Mouse (Mus musculus) cortical plate, adult 2 months (tissue): ENCODE results near the gene Nfxl1. TPM values are rescaled to one million over a fixed set of nuclear protein-coding genes. Genes with fewer than 3 reads are reported as not detected.
"Not testable (repeated sequence)": the region's sequence is repeated elsewhere in the genome, so short reads cannot be mapped to it uniquely, and the experiment has no call there.

Source experiments
- H3K27ac ChIP-seq: fragments of 200-500 bp; 2 replicates; pipeline ENCODE4 v1.5.1; 2012; ENCODE audit warnings: low read length, control low read depth, inconsistent platforms; ENCODE audit not compliant: insufficient read depth
- H3K4me1 ChIP-seq: fragments of 200-500 bp; 2 replicates; pipeline ENCODE4 v1.6.1; 2011; ENCODE audit warnings: low read length; ENCODE audit not compliant: control insufficient read depth, insufficient read depth
- H3K4me3 ChIP-seq: fragments of 200-500 bp; 2 replicates; pipeline ENCODE4 v1.5.1; 2011; ENCODE audit warnings: mild to moderate bottlenecking, low read length, control low read depth; ENCODE audit not compliant: insufficient read depth
- CTCF ChIP-seq: fragments of 200-500 bp; IDR thresholded peaks from 2 replicates; pipeline ENCODE4 v1.5.1; 2011; ENCODE audit warnings: mild to moderate bottlenecking, control low read depth, low read length; ENCODE audit not compliant: insufficient read depth; ENCODE audit errors: extremely low read depth
- POLR2A ChIP-seq: fragments of 200-500 bp; IDR thresholded peaks from 2 replicates; pipeline ENCODE4 v1.6.1; 2011; ENCODE audit warnings: mild to moderate bottlenecking, low read length, control low read depth; ENCODE audit not compliant: insufficient read depth; ENCODE audit errors: extremely low read depth
- polyA plus RNA-seq: library from polyadenylated mRNA; depleted of rRNA; stranded (reverse); fragments of >200 nt; gene quantifications from 2 replicates; pipeline ENCODE4 v1.2.3, GENCODE M21; 2012; rRNA removed

Gene Nfxl1
- 7.5 and 7.7 TPM in 2 replicates for polyA plus RNA-seq

DNA sequence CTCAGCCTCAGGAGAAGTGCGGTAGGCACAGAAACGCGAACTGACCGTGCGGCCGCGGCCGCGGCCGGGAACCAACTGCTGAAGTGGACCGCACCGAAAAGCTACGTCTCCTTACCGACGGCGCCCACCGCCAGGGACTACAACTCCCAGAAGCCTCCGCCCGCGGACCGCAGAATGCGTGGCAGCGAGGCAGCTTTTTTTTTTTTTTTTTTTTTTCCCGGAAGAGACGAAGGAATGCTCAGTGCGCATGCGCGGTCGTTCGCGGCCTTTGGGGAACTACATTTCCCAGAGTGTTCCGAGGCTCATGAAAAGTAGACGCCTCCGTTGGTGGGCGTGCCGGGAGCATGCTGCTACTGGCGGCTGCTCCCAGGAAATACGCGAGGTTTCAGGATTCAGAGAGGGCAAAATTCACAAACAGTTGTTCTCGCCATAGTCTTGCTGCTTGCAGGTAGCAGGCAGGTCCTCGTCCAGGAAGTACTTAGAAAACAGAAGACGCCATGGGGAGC is at the start of gene Nfxl1:
Gene Nfxl1 (minus strand): TSS at position 141 of the 506 bp plus-strand sequence.
- TF ChIP-seq CTCF: no peak
- TF ChIP-seq POLR2A: peak; percentile 80
- Histone ChIP-seq H3K27ac (no peak within 1 kb of the TSS), H3K4me3 (peak within 1 kb of the TSS; percentile 59), H3K4me1 (peaks cover 2% of the 10 kb centered on the region; the same call in 1 of the 2 replicates)

DNA sequence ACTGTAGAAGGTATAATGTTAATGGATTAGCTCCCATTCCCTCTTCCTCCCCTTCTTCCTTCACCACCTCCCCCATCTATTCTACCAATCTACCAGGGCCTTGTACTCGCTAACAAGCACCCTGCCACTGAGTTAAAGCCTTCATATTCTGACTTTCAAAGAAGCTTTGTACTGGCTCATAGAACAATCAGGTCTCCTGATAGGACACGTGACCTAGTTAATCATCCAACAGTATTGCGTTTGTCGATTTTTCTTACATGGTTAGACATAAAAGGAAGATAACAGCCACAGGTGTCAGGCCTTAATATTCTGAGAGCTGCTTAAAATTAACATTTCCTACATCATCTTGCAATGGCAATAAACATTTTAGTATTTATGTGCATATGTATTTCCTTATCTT is 43.7 kb upstream of the Nfxl1 start:
- TF ChIP-seq CTCF: no peak
- TF ChIP-seq POLR2A: no peak
- no peak overlapping the region for H3K27ac ChIP-seq
- H3K4me1 ChIP-seq: no peaks in the 10 kb centered on the region
- no peak overlapping the region for H3K4me3 ChIP-seq

DNA sequence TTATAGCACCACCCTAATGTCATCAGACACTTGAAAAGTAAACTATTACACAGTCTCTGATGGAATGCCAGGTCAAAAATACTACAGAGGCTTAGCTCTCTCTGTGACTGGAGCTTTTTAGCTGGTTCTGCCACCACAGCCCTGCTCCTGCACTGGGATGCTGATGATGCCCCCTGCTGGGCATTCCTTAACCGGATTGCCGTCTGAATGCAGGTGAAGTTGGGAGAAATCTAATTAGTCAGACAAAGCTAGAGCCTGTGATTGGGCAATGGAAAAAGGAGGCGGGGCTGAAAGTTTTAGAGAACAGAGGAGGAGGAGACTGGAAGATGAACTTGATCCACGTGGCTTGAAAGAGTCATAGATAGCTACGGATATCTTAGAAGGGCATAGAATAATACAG is 41.5 kb upstream of the Nfxl1 start:
- no peak overlapping the region for H3K4me3 ChIP-seq

DNA sequence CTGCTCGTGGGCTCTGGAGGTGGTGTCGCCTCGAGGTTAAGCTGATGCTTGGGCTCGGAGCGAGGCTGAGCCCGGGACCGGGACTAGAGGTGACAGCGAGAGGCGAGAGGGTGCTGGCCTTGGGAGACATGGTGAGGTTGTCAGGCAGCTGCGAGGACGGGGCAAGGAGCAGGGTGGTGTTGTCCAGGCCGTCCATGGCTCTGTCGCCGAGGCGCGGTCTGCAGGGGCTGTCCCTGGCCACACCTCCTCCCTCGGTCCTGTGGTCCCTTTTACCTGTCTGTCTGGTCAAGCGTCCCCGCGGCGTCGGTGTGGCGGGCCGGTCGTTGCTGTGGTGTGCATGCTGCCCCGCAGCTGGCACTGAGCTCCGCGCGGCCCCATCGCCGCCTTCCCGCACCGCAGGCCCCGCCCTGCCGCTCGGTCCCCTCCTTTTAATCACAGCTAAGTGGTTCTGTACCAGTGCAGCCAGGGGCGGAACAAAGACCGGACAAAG is 27.8 kb upstream of the Nfxl1 start, which contains the start of gene Gm5868:
Gene Gm5868 (minus strand): TSS at position 360 of the 490 bp plus-strand sequence.
- Histone ChIP-seq H3K4me1 (peaks cover 2% of the 10 kb centered on the region; the same call in 1 of the 2 replicates), H3K27ac (no peak within 1 kb of the TSS), H3K4me3 (no peak within 1 kb of the TSS)
- TF ChIP-seq CTCF: no peak
- no peak for TF ChIP-seq POLR2A

More for the DNA sequence above, 41.5 kb upstream of the Nfxl1 start:
- Histone ChIP-seq H3K4me1 (no peaks in the 10 kb centered on the region), H3K27ac (no peak overlapping the region)
- TF ChIP-seq POLR2A (no peak), CTCF (0 out of 2 replicates have a peak, but pooled peaks have one; percentile 30)

DNA sequence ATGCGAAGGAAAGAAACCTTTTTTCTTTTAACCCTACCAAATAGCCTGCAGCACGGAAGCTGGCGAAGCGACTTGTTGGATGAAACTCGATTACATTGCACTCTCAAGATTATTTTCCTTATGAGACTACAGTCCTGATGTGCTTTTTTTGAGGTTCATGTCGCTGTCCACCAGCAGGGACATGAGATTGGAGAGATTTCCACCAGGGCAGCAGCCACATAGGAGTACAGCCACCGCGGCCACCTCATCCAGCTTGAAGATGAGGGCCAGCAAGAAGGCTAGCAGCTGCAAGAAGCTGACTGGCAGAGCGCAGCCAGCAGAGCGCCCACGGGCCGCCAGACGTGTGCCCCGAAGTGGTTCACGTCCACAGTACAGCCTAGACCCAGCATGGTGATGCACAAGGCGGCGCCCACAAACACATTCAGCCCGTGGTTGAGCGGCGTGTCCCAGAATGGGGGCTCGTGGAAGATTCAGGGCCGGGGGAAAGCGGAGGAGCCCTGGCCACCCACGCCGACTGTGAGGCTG is 27.2 kb upstream of the Nfxl1 start:
- H3K27ac ChIP-seq, H3K4me1 ChIP-seq, H3K4me3 ChIP-seq: not testable (repeated sequence)

DNA sequence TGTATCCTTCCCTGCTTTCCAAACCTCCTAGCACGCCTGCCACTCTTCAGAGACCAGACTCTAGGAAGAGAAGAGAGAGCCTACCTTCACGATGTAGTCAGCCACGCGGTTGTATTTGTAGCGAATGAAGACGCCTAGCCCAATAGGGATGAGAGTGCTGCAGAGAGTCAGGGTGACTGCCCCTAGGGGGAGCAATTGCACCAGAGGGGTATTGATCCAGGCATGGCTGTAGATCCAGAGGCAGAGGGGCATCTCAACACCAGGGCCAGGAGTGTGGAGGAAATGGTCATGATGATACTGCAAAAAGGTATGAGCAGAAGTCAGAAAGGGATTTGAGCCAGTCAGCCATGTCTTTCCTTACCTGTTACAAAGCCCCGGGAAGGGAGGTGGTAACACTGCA is 26.6 kb upstream of the Nfxl1 start:
- H3K4me1 ChIP-seq, H3K4me3 ChIP-seq, H3K27ac ChIP-seq: not testable (repeated sequence)
- 0 out of 2 replicates have a peak, but pooled peaks have one; percentile 6 for TF ChIP-seq CTCF

DNA sequence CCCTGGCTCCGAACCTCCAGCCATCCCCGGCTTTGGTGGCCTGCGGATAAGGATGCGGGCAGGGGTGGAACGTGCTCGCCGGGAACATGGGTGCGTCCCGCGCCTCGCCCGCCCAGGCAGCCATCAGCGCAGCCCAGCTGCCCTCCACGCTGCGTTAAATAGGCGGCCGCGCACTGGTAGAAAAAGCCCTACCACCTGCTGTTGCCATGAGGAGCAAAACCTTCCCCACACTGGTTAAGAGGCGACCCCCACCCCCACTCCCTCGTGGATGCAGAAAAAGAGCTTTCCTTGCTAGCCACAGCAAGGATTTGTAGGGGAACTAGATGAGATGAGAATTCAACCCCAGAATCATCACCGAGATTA is 21.5 kb upstream of the Nfxl1 start, which contains the start of gene Zar1:
Gene Zar1 (minus strand): TSS at position 285 of the 363 bp plus-strand sequence.
- H3K4me1 ChIP-seq, H3K4me3 ChIP-seq, H3K27ac ChIP-seq: not testable (repeated sequence)

DNA sequence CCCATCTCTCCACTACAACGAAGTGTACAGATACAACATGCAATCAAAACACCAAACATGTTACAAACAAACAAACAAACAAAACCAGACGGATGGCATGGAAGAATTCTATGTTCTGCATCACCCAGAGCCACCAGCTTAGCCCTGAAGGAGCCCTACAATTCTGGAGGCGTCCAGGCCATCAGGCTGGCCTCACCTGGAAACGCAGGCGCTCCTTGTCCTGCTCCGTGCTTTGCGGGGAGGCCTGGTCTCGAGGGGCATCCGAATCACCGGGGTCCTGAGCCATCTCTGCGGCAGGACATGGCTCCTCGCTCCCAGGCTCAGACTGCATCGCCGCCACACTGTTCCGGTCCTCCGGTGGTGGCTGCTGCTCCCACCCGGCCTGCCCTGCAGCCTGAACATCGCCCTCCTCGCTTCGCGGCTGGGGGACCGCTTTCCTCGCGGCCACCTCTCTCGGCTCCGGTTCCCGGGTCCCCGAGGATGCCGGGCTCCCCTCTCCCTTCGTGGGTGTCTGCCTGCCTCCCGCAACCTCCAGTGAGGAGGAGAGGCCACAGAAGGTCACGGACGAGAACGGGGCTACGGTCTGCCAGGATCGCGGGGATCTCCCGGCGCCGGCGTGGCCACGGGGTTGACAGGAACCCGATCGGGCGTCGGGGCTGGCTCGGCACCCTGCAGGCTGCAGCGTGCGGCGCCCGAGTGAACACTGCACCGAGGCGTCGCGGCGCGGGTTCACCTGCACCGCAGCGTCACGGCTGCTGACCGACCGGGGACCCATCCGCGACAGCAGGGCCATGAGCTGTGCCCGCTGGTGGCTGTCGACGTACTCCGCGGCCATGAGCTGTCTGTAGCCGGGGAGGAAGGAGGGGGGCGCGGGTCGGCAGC is 20.8 kb upstream of the Nfxl1 start:
- H3K4me3 ChIP-seq, H3K4me1 ChIP-seq, H3K27ac ChIP-seq: not testable (repeated sequence)

DNA sequence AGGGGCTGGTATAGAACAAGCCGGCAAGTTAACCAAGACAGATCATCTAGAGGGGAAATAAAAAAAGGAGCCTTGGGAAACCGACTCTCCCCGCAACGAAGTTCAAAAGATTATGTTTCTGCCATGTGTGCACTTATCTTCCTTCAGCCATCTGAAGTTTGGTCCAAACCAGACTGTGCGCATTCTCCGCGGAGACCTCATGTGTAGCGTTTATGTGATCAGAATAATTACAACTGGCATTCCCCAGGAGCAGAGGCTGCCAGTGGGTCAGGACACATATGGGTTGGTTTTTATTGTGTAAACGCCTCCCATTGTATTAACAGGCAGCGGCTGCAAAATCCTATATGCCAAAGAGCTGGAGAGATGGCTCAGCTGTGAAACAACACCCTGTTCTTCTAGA is 20.1 kb upstream of the Nfxl1 start:
- H3K4me3 ChIP-seq, H3K4me1 ChIP-seq, H3K27ac ChIP-seq: not testable (repeated sequence)

DNA sequence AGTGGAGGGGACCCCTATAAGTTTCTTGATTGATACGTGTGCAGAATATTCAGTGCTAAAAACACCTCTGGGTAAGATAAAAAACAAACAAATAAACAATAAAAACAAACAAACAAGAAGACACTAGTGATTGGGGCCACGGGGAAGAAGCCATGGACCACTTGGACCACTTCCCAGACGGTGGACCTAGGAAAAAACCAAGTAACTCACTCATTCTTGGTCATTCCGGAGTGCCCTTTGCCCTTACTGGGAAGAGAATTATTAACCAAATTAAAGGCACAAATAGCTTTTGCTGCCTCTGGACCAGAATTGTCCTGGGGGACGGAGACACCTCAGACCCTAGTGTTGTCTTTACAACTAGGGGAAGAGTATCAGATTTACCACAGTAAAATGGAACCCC is 6.1 kb upstream of the Nfxl1 start:
- TF ChIP-seq CTCF: no peak
- TF ChIP-seq POLR2A: no peak
- Histone ChIP-seq H3K4me1 (no peaks in the 10 kb centered on the region), H3K4me3 (no peak overlapping the region)

DNA sequence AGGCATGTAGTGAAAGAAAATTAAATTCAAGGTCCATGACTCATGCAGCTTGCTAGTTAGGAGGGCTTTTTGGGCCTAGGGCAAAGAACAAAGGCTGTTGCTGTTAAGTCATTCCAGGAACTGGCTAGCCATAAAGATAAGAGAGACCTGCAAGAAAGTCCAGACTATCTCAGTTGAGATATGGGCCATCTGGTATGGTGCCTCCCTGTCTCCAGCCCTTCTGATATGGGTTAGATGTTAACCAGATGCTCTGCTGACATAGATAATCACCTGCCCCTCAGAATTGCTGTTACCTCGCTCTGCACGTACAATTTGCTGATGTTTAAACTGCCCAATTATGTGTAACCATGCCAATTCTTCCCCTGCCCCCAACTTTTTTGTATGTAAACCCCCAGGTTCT is 3.7 kb upstream of the Nfxl1 start:
- not testable (repeated sequence) for H3K4me1 ChIP-seq, H3K4me3 ChIP-seq

More for the DNA sequence above, 6.1 kb upstream of the Nfxl1 start:
- H3K27ac ChIP-seq: no peak overlapping the region

More for the DNA sequence above, 3.7 kb upstream of the Nfxl1 start:
- not testable (repeated sequence) for H3K27ac ChIP-seq
